9 mouse cellular contexts compared by ENCODE assay signal in genomic region chr5:150032075-150032492, GRCm38 (mm10). TPM values are rescaled to one million over a fixed set of nuclear protein-coding genes. Genes with fewer than 3 reads are reported as not detected.
DNase-seq lines count a peak whose midpoint lies in the region; ATAC-seq and TF ChIP-seq lines count a peak whose summit lies in the region.
"Had no signal": no experiment of that assay in that cellular context is flagged by ENCODE, and none has a peak within 500 bp of the region (broad histone marks: within the 10 kb centered on the region; RNA-seq: fewer than 3 reads in every experiment).

No protein-coding gene starts in this region.

- intact Hi-C loops in left cerebral cortex, postnatal 14 days (cut with DNase I) = no loop called here
- intact Hi-C loops in left cerebral cortex, adult 2 months (cut with DNase I) = no loop called here
- intact Hi-C loops in gastrocnemius, adult 2 months (cut with DNase I) = no loop called here

- H3K4me1 ChIP-seq in kidney, postnatal 0 days (replicated peaks; ENCODE audit: insufficient read depth, low read length) = peaks cover 23% of the 10 kb centered on the region

- peak; percentile 63 for DNase-seq in adrenal gland, postnatal 10 days
- DNase-seq in adrenal gland, postnatal 4 days (ENCODE audit: low spot score in 2 of 2) = no peak
- peak; percentile 34 to 61 for DNase-seq in left cerebral cortex, postnatal 14 days (ENCODE audit: low spot score in 2 of 2)
- no peak for DNase-seq in left cerebral cortex, adult 2 months (ENCODE audit: extremely low spot score in 1 of 2, low spot score in 2 of 2)
- peak; percentile 84 for DNase-seq in gastrocnemius, adult 2 months
- DNase-seq in kidney, postnatal 0 days (ENCODE audit: low spot score) = no peak
- no peak for DNase-seq in adipocyte (ENCODE audit: low spot score)

- peak; percentile 27 for ATAC-seq in kidney, postnatal 0 days (replicated peaks; ENCODE audit: low FRiP score, low read depth)
- no peak for ATAC-seq in granulocyte monocyte progenitor cell, adult 5-6 weeks (replicated peaks; ENCODE audit: poor library complexity, severe bottlenecking)

- 29% methylated on average over 3 of the region's 3 CpGs for WGBS in kidney, postnatal 0 days

- H3K27ac ChIP-seq in left cerebral cortex, adult 2 months = no peak overlapping the region
- H3K27ac ChIP-seq in gastrocnemius, adult 2 months = no peak overlapping the region
- peak overlapping the region; percentile 64; the same call in 1 of the 2 replicates for H3K27ac ChIP-seq in kidney, postnatal 0 days

- no peak for TF ChIP-seq CTCF in left cerebral cortex, adult 2 months (IDR thresholded peaks at IDR 0.05)
- TF ChIP-seq CTCF in gastrocnemius, adult 2 months (IDR thresholded peaks at IDR 0.05) = no peak
- no peak for TF ChIP-seq CTCF in kidney, postnatal 0 days (IDR thresholded peaks at IDR 0.05; ENCODE audit: low read depth)

- H3K27me3 ChIP-seq in kidney, postnatal 0 days (ENCODE audit: insufficient read depth, low read length) = no peaks in the 10 kb centered on the region

- no peak overlapping the region for H3K9ac ChIP-seq in kidney, postnatal 0 days (ENCODE audit: low read depth, low read length)

- H3K4me2 ChIP-seq in kidney, postnatal 0 days (ENCODE audit: low read length) = no peak overlapping the region

- H3K36me3 ChIP-seq in kidney, postnatal 0 days (ENCODE audit: insufficient read depth, low read length) = no peaks in the 10 kb centered on the region

- H3K4me3 ChIP-seq in left cerebral cortex, adult 2 months = no peak overlapping the region
- H3K4me3 ChIP-seq in gastrocnemius, adult 2 months = no peak overlapping the region
- H3K4me3 ChIP-seq in kidney, postnatal 0 days (replicated peaks; ENCODE audit: low read depth, low read length) = no peak overlapping the region

- no peaks in the 10 kb centered on the region for H3K9me3 ChIP-seq in kidney, postnatal 0 days (replicated peaks; ENCODE audit: low read length)

RNA-seq across cellular contexts. Expression of gene Rxfp2, which starts 13.6 kb away (rescaled TPM):
- total RNA-seq in adrenal gland, postnatal 10 days (2021) = not detected
- under 1 TPM; 0.11 to 0.31 TPM for total RNA-seq in adrenal gland, postnatal 4 days (2021)
- total RNA-seq in left cerebral cortex, postnatal 14 days (2021) = 1 to 10 TPM; 1.8 to 3.1 TPM
- total RNA-seq in left cerebral cortex, adult 2 months (2021) = 1 to 10 TPM in 1 of 2 experiments, under 1 TPM in 1; 0.87 to 1.6 TPM
- not detected for total RNA-seq in gastrocnemius, adult 2 months (2021)
- 0.43 and 0.46 TPM in 2 replicates for polyA plus RNA-seq in kidney, postnatal 0 days (2015; fragmentation: Nextera tagmentation; extraction: Ambion mirVana)
- total RNA-seq in granulocyte monocyte progenitor cell, adult 5-6 weeks (2014; fragmentation: Nextera tagmentation) = not detected in 2 replicates
- total RNA-seq in granulocyte monocyte progenitor cell, adult 5-6 weeks (2017) = not detected in 2 replicates
- total RNA-seq: liver, adult 2 months had no signal
- polyA plus RNA-seq: liver, adult 2 months had no signal

Comparison
In these comparisons a context has a peak if more than half of its experiments do, and no peak if none do; other contexts are left out.
1. DNase-seq: peak in adrenal gland, postnatal 10 days (single experiment), left cerebral cortex, postnatal 14 days (2 of 2) and gastrocnemius, adult 2 months (single experiment); none in adrenal gland, postnatal 4 days (0 of 2), left cerebral cortex, adult 2 months (0 of 2), kidney, postnatal 0 days (single experiment) and adipocyte (single experiment).